Mouse (Mus musculus) T-helper 2 cell (primary cell): Measurements from ENCODE around the gene Zyx.

Experiments
- in situ Hi-C: fragments of 300-600 bp; cut with MboI, MseI; formaldehyde crosslinking; loops from one replicate; pipeline ENCODE4 v1.15.1; 2025; ENCODE audit warnings: high pct_unique_total_duplicates

Zyx gene

DNA sequence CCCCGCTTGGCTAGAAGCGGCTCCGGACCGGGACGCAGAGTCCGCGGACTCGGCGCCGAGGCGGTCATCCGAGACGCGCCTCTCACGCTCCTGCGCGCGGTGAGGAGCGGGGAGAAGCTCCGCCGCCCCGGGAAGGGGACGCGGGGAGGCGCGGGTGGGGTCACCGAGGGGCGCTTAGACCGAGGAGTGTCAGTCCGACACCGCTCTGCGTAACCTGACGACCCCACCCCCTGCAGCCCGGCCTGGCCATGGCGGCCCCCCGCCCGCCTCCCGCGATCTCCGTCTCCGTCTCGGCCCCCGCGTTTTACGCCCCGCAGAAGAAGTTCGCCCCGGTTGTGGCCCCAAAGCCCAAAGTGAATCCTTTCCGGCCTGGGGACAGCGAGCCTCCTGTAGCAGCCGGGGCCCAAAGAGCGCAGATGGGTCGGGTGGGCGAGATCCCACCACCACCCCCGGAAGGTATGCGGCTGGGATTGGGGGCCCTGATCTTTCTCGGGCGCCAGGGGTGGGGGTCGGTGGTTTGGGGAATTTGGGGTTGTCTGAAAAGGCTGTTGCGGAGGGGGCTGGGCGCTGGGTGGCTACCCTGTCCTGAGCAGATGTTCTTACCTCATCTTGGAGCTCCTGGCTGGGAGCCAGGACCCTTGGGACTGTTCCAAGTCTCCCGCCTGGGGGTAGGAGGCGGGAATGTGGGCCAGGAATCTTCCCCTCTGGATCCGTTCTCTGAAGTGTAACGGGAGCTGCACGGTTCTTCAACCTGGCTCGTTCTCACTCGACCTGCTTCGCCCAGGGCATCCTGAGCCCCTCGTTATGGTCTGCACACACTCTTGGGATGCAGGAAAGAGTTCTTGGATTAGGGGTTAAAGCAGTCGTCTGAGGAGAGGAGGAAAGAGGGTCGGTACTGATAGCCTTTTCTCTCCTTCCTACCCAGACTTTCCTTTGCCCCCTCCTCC, 864 bp downstream of the Zyx start:
- in situ Hi-C loops, result no loop called here

DNA sequence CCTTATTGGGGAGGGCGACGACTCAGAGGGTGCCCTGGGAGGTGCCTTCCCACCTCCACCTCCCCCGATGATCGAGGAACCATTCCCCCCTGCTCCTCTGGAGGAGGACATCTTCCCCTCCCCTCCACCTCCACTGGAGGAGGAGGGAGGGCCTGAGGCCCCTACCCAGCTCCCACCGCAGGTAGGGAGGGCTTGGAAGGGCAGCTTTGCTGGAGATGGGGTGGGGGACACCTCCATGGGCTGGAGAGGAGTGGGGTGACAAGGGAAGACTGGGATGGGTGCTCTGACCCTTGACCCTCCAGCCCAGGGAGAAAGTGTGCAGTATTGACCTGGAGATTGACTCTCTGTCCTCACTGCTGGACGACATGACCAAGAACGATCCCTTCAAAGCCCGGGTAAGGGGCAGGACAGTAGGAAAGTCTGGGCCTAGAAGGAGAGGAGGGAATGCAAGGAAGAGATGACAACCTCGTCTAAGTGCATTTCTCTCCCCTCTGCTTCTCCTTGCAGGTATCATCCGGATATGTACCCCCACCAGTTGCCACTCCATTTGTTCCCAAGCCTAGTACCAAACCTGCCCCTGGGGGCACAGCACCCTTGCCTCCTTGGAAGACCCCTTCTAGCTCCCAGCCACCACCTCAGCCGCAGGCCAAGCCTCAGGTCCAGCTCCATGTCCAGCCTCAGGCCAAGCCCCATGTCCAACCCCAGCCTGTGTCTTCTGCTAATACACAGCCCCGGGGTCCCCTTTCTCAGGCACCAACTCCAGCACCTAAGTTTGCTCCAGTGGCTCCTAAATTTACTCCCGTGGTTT, 1.7 kb downstream of the Zyx start:
- in situ Hi-C loops, result no loop called here

DNA sequence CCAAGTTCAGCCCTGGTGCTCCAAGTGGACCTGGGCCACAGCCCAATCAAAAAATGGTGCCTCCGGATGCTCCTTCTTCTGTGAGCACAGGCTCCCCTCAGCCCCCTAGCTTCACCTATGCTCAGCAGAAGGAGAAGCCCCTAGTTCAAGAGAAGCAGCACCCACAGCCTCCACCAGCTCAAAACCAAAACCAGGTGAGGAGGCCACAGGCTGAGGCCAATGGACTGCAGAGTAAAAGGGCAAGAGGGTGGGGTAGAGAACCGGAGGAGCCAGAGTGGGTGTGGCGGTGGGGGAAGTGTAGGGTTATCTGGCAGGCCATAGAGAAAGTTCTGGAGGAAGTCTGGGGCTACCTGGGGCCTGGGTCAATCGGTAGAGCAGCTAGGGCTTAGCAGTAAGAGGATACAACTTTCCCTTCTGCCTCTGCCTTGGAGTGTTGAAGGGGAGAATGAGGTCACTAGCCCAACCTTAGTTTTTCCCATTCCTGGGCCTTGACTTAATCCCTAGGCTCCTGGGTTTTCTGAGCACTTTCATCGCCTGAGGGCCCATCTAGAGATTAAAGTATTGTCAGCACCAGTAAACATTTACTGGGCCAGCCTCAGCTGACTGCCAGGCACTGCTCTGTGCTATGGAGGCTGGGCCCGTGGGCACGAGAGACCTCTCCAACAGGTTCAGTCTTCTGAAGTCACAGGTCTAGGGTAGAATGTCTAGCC, 2.5 kb downstream of the Zyx start:
- in situ Hi-C loops, result no loop called here

DNA sequence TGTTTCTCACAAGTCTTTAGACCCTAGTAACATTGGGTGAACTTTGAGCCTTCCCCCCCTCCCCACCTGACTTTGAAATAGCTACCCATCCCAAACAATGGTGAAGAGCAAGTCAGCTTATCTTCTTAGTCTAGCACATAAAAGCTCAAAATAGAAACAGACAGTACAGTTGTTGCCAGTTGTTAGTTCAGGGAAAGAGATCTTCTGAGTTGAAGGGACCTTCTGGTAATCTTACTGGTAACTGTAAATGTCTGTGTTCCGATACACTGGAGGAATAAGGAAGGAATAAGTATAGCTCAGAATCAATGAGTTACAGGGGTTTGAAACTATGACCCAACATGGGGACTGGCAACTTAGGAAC, 3.0 kb downstream of the Zyx start:
- in situ Hi-C loops, result no loop called here

DNA sequence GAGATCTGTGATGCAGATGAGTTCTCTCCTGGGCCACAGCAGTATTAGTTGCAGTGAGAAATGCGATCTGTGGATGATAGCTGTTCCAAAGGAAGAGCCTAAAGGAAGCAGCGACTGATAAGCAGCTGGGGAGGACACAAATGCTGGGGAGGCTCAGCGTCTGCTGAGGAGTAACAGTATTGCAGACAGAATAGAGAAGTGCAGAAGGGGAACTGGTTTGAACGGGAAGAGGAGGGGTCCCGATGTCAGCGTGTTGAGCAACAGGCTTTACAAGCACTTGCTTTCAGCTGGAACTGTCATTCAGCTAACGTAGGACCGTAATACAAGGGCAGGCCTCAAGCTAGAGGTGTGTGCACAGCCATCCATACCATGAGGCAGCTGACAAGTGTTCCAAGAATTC, 3.8 kb downstream of the Zyx start:
- in situ Hi-C loops, result no loop called here

DNA sequence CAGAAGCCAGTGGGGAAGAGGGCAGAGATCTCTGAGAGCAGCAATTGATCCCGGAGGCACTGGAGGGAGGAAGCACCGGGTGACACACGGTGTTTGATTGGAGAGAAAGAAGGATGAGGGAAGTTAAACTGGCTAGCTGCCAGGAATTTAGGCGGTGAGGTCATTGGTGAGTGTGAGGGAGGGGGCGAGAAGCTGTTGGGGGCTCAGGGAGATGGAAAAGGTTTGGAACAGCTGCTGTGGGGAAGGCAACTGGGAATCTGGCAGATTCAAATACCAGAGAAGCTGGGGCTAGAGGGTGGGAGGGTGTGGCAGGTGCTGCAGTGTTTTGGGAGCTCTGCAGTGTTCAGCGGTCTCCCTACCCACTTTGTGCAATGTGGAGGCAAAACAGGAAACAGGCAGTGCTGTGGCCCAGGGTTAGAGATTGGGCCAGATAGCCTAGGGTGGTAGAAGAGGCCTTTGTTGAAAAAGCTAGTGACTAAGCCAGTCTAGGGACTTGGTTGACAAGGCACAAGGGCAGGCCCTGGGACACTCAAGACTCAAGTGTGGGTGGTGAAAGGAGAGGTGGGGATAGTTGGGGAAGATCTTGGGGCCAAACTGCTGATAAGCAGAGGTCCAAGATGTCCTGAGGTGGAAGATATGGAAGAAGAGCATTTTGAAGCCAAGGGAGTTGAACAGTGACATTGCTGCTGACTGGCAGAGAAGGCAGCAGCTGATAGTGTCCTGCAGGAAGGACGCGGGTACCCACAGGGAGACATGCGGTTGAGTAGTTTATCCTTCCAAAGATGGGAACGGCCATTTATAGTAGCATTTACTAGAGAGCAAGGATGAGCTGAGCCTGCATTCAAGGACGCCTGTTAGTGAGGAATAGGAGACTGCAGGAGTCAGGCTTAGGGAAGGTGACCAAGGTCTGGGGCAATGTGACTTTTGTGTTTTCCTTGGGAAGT, 4.9 kb downstream of the Zyx start:
- in situ Hi-C loops, result no loop called here

DNA sequence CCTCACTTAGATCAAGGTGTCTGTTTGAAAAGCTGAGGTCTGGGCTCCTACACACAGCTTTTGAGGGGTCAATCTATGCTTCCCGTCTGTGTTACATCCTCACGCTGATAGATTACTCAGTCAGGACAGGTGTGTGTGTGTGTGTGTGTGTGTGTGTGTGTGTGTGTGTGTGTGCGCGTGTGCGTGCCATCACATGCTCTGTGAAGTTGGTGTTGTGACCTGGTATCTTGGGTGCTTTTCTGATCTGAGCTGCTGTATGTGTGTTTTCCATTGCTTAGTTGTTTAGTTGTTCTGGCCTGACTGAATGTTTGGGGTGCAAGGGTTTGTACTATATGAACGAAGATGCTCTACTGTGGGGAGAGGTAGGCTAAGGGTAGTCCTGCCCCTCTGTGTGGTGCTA, 5.9 kb downstream of the Zyx start:
- in situ Hi-C loops, result no loop called here

DNA sequence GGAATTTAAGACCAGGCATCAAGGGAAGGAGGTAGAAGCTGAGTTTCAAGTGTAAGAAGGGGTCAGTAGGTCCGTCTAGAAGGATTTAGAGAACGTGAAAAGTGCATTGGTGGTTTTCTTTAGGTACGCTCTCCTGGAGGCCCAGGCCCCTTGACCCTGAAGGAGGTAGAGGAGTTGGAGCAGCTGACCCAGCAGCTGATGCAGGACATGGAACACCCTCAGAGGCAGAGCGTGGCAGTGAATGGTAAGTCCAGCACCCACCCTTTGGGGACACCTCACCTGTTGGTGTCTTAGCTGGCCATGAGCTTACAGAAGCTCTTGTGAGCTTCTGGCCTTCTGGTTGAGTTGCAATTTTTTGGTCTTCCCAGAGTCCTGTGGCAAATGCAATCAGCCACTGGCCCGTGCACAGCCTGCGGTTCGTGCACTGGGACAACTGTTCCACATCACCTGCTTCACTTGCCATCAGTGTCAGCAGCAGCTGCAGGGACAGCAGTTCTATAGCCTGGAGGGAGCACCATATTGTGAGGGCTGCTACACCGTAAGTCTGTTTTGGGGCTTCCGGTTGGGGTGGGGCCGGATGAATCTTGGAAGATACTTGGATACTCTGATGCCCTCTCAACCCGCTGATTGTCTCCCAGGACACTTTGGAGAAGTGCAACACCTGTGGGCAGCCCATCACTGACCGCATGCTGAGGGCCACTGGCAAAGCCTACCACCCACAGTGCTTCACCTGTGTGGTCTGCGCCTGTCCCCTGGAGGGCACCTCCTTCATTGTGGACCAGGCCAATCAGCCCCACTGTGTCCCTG, 6.6 kb downstream of the Zyx start:
- in situ Hi-C loops, result no loop called here

DNA sequence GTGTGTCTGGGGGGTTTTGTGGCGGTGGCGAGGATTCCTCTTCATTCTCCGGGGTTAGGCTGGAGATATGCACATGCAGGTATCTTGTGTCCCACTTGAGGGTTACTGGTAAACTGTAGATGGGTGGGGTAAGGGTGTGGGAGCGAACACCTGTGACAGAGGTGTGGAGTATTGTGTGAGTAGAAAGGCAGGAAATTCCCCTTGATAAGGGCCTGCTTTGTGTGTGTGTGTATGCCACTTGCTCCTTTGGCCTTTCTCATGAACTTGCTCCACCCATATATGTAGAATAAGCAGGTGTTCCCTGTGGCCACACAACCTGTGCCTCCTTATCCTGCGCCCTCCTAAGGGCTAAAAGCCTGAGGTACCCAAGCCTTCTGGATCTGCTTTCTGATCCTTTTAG, 7.5 kb downstream of the Zyx start:
- in situ Hi-C loops, result no loop called here

DNA sequence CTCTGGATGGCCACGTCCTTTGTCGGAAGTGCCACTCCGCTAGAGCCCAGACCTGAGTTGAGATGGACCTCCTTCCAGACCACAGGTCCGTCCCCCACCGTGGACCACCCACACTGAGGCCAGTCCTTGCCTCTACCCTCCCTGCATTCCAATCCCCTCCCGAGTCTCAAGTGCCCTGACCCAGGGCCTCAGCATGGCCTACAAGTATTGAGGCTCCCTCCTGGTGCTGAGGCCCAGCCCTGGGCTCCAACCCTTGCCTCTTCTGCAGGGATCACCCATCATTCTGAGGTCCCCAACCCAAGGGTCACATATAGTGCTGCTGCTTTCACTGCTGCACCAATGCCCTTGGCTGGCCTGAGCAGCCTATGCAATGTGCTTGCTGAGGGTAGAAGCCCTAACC, 8.5 kb downstream of the Zyx start:
- in situ Hi-C loops, result no loop called here

DNA sequence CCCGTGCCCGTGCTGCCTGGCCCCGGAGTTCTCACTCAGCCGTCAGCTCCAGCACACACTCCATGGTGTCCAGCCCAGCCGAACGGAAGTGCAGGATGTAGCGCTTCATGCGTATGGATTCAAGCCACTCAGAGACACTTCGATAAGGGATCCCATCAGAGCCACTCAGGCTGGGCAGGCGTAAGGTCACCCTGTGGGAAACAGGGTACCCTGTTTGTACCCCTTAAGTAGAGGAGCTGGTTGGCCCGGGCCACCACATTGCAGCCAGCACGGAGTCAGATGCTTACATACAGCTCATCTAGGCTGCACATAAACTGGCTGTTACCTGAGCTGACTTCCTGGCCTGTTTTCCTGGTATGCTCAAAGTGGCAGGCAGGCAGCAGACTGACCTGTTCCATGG, 9.5 kb downstream of the Zyx start:
- in situ Hi-C loops, result no loop called here

DNA sequence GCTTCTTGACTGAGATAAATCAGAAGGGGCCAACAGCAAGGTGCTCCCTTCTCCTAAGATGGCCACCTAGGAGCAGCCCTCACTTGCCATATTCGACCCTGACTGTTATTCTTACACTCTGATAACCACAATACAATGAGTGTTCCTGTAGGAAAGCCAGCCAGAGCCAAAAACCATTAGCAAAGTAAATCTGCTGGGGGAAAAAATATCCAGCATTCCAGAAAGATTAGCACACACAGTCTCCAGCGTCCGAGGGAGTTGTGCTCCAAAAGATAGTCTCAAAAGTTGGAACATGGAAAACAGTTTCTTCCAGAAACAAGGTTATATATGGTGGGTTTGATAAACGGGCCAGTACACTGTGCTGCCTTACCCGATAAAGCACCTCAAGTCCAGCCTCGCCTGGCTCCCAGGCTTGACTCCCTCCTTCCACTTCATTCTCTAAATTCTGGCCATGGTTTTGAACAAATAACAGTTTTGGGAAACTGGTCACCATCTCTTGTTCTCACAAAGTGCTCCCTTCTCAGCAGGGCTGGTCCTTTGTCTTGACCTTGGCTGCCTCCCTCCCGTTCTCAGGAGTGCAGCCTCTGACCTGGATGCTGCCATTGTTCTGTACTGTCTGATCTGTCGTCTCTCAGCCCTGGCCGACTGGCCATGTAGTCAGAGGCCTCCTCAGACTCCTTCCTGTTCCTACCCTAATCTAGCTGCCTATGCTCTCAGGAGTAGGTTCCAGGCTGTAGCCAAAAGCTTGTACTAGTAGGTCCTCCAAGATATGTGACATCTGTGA, 10.1 kb downstream of the Zyx start:
- in situ Hi-C loops, result no loop called here

DNA sequence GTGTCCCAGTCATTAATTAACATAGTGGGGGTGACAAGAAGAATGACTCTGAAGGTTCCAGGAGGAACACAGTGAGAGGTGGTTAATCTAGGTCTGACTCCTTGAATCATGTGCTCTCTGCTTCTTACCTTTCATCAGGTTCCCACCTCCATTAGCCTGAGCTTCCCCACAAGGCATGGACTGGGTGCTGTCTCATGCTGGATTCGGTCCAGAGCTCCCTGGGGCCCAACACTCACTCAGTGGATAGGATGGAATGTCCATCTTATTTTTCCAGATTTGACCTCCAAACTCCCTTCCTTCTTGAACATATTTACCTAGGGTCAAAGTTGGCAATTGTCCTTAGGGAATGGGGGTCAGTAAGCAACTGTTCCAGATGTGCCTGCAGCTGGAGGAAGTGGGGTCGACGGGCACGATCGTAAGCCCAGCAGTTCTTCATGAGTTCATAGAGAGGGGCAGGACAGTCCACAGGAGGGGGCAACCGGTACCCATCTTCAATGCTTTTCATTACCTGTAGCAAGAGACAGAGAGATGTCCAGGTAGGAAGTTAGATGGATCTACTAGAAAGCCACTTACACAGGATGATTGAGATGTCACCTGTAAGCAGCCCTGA, 10.9 kb downstream of the Zyx start:
- in situ Hi-C loops, result no loop called here

DNA sequence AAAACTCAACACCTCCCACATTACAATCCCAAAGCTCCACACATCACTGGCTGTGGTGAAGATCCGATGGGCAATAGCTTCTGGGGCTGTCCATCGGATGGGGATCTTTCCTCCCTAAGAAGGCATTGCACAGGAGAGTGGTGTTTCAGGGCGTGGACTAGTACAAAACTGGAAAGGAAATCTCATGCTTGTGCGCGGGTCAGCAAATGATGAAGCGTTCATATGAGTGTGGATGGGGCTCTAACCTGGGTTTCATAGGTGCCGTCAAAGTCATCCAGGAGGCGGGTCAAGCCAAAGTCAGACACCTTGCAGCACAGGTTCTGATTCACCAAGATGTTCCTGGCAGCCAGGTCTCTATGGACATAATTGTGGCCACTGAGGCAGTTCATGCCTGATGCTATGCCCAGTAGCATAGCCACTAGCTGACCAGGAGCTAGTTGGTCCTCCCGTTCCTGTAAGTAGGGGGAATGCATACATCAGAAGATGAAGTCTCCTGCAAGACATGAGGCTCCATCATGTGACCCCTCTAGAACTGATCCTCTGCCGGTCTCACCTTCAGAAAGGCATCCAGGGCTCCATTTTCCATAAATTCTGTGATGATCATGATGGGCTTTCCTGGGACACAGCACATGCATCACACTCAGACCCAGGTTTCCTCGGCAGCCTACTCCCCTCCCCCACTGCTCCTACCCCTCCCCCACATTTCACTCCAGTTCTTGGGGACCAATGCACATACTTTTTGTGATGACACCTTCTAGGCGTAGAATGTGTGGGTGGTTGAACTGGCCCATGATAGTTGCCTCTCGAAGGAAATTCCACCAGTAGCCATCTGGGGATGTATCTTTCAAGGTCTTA, 11.8 kb downstream of the Zyx start:
- in situ Hi-C loops, result no loop called here

DNA sequence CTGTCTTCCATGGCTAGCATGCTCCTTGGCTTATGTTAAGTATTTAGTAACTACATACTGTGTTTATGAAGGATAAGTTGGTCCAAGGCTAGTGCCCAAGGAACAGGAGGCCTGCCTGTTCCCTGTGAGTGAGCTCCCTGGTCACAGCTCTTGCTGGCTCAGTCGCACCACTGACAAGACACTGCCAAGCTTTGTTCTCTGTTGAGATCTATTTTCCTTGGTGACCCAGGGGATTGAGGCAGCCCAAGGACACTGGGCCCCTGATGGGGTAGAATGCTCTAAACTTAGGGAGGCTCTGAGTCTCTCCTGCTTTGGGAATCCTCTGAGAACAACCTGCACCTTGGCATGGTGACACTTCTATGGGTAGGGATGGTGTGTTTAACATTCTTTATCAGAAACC, 12.6 kb downstream of the Zyx start:
- in situ Hi-C loops, result no loop called here

DNA sequence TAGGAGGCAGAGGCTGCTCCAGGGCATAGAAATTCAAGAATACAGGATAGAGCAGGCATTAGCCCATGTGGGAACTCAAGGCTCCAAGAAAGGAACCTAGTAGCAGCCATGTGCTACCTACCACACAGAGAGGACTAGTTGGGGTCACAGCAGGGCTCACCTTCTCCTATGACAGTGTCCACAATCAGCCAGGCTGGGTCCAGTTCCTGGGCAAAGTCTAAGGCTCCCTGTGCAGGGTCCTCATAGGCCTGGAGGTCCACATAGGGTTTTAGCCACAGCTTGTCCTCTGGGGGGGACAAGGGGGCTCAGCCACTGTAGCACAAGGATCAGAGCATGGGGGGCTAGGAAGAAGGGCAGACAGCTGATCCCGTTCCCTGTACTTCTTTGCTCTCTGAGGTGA, 13.1 kb downstream of the Zyx start:
- in situ Hi-C loops, result no loop called here

DNA sequence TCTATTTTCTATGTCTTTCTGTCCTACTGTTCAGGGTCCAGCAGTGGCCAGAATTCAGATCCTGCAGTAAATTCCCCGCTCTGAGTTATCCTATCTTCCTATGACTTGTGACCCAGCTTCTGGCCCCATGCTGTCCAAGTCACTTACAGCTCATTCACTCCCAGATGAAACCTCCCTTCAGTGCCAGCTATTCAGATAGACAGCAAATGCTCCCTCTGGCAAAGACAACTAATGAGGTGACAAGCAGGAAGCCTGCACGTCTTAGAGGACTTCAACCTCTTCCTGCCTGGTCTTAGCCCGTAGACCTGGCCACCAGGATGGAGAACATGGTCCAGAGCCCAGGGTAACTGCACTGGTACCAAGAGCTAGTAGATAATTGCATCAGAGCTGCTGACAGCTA, 13.5 kb downstream of the Zyx start:
- in situ Hi-C loops, result no loop called here

DNA sequence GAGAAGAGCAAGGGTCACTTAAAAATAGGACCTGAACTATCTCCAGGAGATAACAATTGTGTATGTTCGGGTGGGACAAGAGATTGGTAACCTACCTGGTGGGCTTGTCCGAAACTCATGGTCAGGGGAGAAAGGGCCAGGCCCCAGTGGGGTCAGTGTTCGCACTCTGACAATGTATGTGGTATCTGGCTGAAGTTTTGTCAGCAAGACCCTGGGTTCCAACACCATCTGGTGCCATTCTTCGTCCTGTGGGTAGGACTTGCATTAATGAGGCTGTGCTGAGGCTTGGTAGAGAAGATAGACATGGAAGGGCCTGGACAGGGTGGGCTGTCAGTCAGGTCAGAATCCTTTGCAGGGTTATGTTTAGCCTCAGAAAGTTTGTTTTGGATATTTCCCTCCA, 14.6 kb downstream of the Zyx start:
- in situ Hi-C loops, result no loop called here
